Mouse (Mus musculus): ENCODE measurements at regions not wholly inside any gene's neighbourhood (a gene's known extent, or its start where the extent isn't known, plus 50 kb on each side); places are given as distances from the start of the nearest gene placed in this dataset.
"Not testable (repeated sequence)": the region's sequence is repeated elsewhere in the genome, so short reads cannot be mapped to it uniquely, and the experiment has no call there.

DNA sequence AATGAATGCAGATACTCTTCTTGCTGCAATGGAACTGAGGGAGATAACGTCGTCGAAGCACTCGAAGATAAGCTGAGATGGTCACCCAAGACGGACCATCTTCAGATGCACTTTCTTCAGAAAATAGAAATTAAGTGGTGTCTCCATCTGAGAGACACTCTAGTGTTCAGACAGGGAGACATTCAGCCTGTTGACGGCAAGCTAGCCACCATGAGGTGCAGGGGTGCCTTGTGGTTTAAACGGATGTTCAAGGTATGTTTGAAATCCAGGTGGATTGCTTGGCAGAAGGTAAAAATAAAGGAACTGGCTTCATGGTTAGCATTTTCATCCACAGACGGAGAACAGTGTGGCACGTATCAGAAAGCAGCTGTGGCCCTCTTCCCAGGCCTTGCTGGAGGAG lies 224.0 kb downstream of the Dact1 start:
- no peak for ATAC-seq

DNA sequence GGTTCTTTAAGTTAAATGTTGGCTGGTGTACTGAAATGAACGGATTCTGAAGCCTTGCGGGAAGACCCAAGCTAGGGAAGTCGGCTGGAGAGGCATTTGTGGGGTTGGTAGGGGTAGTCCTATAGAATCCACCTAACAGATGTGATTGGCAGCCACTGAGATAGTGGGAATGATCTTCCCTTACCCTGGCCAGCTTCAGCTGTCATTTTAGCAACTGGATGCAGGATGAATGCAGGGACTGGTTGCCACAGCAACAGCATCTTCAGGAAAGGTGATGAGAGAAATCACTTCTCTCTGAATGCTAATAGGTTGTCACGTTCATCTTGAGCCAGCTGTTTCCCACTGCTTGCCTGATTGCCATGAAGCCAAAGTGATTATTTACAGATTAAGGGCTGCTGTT lies 224.5 kb downstream of the Dact1 start:
- no peak for ATAC-seq

DNA sequence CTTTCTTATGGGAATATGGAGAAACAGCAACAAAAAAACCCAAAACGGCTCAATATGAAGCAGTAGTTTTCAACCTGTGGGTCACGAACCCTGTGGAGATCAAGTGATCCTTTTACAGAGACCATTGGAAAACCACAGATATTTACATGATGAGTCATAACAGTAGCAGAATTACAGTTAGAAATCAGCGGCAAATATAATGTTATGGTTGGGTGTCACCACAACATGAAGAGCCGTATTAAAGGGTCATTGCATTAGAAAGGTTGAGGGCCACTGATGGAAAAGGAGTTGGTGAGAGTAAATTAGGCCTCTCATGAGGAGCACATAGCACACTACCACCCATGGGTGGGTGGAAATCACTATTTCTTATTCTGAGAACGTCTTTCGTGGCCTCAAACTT lies 225.6 kb downstream of the Dact1 start:
- no peak for ATAC-seq

DNA sequence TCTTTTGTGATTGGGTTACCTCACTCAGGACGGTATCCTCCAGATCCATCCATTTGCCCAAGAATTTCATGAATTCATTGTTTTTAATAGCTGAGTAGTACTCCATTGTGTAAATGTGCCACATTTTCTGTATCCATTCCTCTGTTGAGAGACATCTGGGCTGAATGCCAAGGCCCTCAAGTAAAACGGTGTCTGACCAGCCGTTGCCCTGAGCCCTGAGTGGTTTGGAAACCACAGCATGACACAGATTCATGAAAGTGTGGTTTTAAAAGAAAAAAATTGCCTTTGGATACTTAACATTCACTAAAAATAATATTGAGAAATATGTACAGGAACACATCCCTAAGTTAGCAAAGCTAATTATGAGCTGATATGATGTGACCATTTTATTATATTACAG lies 226.1 kb downstream of the Dact1 start:
- not testable (repeated sequence) for ATAC-seq

DNA sequence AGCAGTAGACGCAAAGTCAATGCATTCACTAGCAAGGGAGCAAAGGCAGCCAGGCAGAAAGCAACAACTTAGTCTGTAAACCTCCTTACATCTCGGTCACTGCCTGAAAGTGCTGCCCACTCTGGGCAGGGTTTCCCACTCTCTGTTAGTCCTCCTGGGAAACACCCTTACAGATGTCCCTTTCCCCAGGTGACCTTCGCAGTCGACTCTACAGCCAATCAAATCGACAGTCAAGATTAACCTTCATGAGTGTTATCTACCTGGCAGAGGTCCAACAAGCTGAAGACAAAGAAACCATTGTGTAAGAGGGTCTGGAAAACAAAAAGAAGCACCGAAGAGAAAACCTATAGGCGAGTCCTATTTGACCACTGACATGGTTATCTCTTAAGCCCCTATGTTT lies 229.0 kb downstream of the Dact1 start:
- ATAC-seq, result no peak

DNA sequence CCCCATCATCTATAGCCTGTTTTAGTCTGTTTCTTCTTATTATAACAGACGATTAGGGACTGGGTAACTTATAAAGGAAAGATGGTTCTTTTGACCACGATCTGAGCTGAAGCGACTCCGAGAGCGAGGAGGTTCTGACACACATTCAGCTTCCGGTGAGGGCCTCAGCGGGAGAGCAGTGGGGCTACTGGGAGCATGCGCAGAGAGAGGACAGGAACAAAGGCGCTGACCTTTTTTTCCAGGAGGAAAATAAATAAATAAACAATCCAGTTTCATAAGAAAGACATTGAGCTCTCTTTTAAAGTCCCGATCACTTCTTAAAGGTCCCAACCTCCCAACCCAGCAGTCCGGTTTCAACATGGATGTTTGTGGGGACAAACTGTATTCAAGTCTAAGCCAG lies 230.6 kb downstream of the Dact1 start:
- ATAC-seq, result no peak

DNA sequence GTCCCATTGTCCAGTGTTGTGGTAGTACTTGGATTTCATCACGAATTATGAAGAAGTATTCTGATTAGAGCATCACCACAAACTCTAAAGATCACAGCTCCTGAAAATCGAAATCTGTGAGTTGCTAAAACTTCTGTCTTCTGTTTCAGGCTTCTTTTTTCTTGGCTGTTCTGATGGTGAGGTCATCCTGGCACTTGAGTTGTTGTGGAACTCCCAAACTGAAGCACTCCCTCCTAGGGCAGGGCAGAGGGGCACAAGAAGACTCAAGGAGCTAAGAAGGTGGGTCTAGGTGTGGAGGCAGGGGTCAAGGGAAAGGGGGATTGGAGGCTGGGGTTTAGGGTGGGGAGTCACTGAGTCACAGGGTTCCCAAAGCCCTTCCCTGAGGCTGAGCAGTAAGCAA lies 232.3 kb downstream of the Dact1 start:
- no peak for ATAC-seq

DNA sequence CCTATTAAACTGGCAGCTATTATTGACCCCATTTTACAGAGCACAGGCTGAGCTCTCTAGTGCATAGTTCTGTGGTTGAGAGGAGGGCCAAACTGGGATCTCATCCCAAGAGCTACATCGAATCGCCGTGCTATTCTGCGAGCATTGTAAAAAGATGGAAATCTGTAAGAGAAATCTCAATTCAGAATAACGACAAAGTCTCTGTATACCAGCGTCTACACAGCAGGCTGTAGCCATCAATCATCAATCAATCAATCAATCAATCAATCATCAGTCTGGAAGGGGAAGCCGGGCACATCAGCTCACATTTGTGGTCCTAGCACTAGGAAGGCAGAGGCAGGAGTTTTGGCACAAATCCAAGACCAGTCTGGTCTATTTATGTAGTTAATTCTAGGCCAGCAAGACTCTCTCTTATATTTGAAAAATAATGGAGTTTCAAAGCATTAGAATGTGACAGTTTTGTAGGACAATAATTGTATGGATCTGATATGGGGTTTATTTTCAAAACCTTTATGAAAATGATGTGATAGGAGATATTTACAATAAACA lies 234.0 kb downstream of the Dact1 start:
- ATAC-seq, result no peak

DNA sequence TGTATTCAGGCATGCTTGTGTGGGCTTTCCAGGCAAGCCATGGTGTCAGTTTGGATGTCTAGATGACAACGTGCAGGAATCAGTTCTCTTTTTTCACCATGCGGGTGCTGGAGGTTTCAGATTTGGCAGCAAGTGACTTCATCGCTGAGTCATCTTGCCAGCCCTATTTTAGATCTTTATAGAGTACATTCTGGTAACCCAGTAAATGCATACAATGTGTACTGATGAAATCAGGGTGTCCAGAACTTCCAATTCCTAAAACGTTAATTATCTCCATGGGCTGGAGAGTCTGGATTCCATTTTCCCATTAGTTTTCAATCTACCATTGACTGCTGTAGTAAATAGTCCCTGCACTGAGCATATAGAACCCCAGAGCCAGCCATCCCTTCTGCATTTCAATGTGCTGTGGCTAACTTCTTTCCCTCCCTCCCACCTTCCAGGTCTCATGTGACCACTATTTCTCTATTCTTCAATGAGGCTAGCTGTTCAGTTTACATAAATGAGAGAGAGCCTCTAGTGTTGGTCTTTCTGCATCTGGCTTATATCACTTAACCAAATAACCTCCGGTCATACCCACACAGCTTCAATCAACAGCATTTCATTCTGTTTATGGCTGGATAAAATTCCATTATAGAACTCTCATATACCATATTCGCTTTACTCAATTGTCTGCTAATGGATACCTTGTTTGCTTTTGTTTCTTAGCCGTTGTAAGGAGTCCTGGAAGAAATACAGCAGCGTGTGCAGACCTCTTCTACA lies 234.9 kb downstream of the Dact1 start:
- ATAC-seq, result no peak

DNA sequence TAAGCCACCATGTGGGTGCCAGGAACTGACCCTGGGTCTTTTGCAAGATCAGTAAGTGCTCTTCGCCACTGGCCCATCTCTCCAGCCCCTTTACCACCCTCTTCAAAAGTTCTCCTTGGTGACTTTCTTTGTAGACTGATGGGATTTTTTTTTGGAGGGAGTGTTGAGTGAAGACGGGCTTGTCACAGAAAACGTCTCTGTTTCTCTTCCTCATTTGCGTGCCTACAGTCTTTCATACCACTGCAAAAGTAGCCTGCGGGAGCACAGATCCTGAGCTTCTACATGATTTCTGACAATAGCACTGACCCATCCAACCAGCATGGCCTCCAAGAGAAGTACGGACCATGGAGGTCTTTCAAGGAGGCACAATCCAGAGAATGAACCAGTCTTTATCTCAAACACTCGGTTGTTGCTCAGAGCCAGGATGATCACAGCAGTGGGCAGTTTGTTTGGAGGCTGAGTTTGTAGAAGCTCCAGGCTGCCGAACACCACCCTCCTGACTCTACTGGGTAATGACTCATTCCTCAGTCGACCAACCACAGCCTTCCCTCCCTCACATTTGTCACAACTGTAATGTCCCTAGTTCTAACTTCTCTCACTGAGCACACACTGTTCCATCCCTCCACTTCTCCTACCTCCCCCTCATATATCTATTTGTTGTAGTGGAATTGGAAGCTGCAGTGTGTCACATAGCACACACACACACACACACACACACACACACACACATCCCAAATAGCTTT lies 237.0 kb downstream of the Dact1 start:
- no peak for ATAC-seq

DNA sequence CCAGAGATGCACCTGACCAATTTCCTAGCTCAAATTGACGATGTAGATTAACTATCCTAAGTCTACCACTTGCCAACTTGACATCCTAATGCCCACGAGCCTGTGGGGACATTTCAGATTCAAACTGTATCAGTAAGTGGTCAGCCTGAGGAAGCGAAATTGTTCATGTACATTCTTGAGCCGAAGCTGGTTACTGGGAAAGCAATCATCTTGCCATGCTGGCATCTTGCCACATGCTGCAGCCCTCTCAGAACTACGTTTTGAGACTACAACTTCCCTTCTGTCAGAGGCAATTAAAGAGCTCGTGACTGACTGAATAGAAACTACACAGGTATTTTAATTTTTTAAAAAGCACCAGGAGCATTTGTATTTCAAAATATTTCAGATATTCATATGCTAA lies 239.7 kb downstream of the Dact1 start:
- ATAC-seq, result no peak

DNA sequence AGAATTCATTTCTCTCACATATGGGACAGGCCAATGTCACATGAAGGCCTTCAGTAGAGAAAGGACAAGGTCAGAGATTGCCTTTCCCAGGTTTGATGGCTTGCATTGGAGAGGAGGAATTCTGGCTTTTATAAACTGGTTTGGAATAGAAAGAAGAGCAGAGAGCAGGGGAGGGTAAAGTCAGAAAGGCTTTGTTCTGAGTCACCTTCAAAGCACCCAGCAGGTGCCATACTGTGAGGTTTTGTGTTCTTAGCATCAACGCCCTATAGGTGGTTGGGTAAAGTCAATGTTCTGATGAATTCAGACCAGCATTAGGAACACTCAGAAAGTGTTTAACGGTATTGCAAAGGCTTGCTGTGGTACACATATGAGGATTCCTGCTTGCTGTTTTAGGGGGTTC lies 244.5 kb downstream of the Dact1 start:
- ATAC-seq, result no peak

DNA sequence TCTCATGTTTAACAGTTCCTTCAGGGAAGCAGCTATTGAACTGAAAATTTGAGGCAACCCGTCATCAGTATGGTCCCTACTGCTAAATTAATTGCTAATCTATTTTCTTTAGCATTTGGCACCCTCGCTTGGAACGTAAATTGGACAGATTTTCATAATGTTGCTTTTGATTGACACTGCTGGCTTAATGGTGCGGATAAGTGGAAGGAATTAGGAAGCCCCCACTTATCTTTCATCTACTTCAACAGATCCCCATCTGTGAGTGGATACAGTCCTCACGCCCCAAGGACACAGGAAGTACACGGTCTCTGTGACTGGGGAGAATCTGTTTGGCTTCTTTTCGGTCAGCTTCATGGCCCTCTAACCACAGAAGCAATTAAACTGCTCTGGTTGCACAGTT lies 251.6 kb downstream of the Dact1 start:
- ATAC-seq, result no peak

DNA sequence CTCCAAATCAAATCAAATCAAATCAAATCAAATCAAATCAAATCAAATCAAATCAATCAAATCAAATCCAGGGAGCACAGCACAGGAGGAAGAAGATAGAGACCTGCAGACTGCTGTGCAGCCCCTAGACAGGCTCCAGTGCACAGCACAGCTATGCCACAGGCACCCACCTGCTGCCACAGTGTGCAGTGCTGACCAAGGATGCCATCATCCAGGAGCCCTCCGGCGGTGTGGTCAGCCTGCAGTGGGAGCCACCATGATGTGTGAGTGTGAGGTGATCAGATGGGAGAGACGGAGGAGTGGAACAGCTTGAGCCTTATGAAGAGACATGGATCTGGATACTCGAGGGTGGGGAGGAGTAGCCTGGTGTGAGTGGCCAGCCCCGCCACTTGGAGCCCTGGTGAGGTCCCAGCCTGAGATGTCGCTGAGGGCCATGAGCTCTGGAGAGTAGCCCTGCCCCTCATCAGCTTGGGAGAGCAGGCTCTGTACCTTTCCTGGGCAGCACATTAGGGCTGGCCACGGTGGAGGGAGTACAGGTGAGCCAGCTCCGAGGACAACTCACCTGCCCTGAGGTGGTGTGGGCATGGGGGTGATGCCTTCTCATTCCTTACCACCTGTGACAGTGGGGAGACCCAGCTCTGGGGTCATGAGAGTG lies 252.4 kb downstream of the Dact1 start:
- ATAC-seq, result no peak

DNA sequence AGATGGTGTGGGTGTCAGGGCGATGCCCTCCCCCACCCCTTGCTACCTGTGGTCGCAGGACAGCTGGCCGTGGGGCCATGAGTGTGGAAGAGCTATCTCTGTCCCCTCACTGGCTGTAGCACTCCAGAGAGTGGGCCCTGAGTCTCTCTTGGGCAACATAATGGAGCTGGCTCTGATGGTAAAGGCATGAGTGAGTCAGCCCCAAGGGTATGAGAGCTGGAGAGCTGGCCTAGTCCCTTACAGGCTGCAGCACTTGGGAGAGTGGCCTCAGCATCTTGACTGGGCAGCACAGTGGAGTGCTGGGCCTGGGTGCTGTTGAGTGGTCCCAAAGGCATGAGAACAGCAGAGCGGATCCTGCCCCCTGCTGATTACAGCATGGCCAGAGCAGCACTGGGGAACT lies 253.5 kb downstream of the Dact1 start:
- no peak for ATAC-seq

DNA sequence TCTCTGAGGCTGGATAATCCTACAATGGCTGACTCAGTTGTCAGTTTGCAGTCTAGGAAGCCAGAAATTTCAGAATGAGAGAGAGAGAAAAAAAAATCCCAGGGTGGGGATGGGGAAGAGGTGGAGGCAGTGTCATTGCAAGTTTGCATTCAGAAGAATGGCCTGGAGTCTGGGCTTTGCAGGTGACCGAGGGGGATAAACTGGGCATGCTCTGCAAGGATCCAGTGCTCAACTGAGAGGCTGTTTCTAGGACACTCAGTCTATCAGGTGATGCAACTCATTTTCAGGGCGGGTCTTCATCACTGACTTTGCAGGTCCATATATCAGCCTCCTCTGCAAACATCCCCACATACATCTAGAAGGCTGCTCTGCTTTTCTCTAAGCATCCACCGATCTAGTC lies 256.7 kb downstream of the Dact1 start:
- no peak for ATAC-seq

DNA sequence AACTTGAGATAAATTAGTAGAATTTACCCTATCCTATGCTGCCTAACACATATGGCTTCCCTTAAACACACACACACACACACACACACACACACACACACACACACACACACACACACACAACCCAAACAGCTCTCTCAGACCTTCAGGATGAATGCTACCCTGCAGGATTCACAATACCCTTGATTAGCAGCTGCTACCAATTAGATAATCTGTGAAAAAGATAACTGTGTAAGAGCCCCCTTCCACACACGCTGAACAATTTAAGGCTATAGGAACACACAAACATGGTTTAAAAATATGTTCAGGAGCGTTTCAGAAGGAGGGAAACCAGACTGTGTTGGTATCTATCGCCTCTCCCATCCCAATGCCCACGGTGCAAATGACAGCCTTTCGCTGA lies 258.6 kb downstream of the Dact1 start:
- ATAC-seq, result no peak

DNA sequence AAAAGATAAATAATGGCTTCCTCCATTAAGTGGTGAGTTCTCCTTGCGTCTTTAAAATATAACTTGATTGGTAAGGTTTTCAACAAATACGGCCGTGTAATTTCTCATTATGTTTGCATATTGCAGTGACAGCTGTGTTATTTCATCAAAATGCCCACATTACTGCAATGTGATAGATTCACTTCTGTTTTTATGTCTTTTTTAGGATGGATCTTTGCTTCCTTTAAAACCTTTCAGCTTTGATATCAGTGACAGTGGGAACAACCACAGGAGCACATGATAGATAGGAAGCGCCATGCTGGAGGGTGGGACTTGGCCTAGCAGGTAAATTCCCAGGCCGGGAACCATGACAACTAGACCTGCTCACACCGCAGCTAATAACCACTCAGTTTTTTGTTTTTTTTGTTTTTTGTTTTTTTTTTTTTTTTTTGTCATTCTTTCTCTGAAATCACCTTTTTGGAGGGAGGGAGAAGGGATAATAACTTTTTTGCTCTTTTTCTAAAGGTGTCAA lies 259.3 kb downstream of the Dact1 start:
- no peak for ATAC-seq

DNA sequence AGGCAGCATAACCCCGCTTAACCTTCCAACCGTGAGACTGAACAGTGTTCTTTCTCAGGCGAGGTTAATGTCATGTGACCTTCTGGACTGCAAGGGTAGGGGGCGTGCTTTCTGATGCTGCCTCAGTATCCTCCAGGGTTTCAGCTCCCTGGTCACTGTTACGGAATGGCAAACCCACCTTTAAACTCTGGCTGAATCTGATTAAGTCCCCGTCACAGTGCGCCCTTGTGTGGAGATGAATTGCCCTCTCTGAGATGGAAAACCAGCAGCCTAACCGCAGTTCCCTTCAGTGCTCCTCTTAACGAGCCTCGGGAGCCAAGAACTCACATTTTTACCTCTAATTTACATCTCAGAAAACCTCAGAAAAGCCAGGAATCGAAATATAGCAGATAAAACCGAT lies 260.0 kb downstream of the Dact1 start:
- no peak for ATAC-seq

DNA sequence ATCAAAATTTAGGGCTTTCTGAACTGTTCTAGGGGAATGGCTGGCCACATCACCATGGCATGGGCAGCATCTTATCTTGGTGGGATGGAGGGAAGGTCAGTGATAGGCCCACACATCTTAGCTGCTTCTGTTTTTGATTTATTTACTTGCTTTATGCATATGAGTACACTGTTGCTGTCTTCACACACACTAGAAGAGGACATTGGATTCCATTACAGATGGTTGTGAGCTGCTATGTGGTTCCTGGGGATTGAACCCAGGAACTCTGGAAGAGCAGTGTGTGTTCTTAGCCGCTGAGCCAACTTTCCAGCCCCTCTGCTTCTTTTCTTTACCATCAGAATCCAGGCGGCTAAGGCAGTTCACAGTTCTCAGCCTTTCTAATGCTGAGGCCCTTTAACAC lies 260.4 kb downstream of the Dact1 start:
- no peak for ATAC-seq

DNA sequence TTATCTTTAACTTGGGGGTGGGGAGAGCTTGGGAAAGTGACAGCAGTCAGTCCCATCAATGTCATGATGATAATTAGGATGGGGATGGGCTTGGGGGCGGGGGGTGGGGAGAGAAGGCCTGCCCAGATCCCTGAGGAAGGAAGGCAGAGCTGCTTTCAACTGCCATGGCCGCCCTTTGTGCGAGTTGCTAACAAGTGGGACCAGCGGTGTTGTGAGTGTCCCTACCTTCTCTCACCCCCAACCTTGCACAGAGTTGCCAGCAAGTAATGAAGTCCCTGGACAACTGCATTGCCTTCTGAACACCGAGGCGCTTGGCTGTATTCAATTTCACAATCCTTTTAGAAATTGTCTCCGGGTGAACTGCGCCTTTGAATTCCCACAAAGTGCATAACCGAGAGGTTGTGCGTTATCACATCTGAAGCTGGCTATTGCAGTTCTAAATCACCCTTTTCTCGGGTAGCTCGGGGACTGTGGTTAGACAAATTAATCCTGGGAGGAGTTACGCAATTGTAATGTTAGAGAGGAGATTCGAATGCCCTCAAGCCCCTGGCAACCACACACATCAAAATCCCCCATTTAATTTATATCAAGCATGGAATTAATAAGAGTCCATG lies 257.9 kb upstream of the Daam1 start:
- no peak for ATAC-seq

DNA sequence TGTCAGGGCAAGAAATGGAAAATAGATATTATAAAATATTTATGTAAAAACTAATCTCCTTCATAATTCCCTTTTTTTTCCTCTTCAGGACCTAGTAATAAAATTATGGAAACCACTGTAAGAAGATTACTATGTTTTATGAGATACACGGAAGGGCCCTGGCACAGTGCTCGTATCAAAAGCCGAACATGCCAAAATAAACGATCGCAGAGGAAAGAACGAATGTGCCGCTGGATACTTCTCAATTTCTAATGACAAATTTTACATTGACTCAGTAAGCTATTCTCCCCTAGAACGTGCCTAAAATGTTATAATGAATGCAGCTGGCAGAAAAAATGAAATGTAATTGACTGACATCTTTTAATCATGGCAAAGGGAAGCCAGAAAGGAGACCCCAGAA lies 257.4 kb upstream of the Daam1 start:
- ATAC-seq, result no peak

DNA sequence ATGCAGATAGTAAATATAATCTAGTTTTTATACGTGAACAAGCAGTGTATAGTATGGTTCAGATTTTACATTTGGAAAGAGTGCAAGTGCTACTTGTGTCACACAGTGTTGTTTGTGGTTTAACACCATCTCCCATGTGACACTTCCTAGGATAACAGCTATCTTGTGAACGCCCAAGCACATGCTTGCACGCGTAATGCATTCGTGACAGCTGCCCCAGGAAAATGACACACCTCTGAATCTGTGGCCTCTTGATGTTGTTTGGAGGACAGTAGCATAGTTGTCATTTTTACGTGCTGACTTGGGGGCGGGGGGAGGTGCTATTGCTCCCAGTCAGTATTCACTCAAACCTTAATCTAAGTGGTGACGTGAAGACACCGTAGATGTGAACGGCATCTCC lies 256.2 kb upstream of the Daam1 start:
- ATAC-seq, result no peak

All from inflammation-experienced regulatory T-cells, adult 6 months (primary cell).